ENCODE assay signal across 8 mouse cellular contexts in genomic region chr7:12834162-12835120, GRCm38 (mm10). TPM values are rescaled to one million over a fixed set of nuclear protein-coding genes. Genes with fewer than 3 reads are reported as not detected.
DNase-seq lines count a peak whose midpoint lies in the region; ATAC-seq and TF ChIP-seq lines count a peak whose summit lies in the region.

Gene Zfp110, plus strand, starts transcription at chr7:12834761.

- H3K9ac ChIP-seq in CH12.LX (ENCODE audit: insufficient read depth, low read depth): peak within 1 kb of the TSS; percentile 92
- peak within 1 kb of the TSS; percentile 71 for H3K9ac ChIP-seq in forebrain, embryonic 11.5 days (ENCODE audit: low read length)
- H3K9ac ChIP-seq in heart, embryonic 16.5 days (ENCODE audit: low read length): peak within 1 kb of the TSS; percentile 84
- peak within 1 kb of the TSS; percentile 76 for H3K9ac ChIP-seq in liver, embryonic 15.5 days
- peak within 1 kb of the TSS; percentile 58 for H3K9ac ChIP-seq in neural tube, embryonic 12.5 days

- H3K27ac ChIP-seq in CH12.LX (ENCODE audit: insufficient read depth, low read depth): peak within 1 kb of the TSS; percentile 45
- no peak within 1 kb of the TSS; the same call in 1 of the 2 replicates for H3K27ac ChIP-seq in forebrain, embryonic 11.5 days (ENCODE audit: low read depth, low read length)
- H3K27ac ChIP-seq in heart, embryonic 16.5 days (ENCODE audit: low read length): peak within 1 kb of the TSS; percentile 84
- H3K27ac ChIP-seq in liver, embryonic 15.5 days (replicated peaks): peak within 1 kb of the TSS; percentile 71
- H3K27ac ChIP-seq in neural tube, embryonic 12.5 days: no peak within 1 kb of the TSS

- dilution Hi-C loops in CH12.LX (cut with MboI; ENCODE audit: extremely low pct_ligation_motif_present, extremely low pct_unique_long_range_greater_than_20kb, low sequenced_read_pairs): no loop called here

- H3K9me3 ChIP-seq in CH12.LX (replicated peaks; ENCODE audit: low read length): peaks cover 30% of the 10 kb centered on the region
- peaks cover 15% of the 10 kb centered on the region for H3K9me3 ChIP-seq in forebrain, embryonic 11.5 days (ENCODE audit: control insufficient read depth, low read length)
- H3K9me3 ChIP-seq in heart, embryonic 16.5 days (replicated peaks; ENCODE audit: control insufficient read depth, low read length): peaks cover 32% of the 10 kb centered on the region
- H3K9me3 ChIP-seq in liver, embryonic 15.5 days (replicated peaks): no peaks in the 10 kb centered on the region
- H3K9me3 ChIP-seq in neural tube, embryonic 12.5 days: peaks cover 36% of the 10 kb centered on the region

- TF ChIP-seq EP300 in CH12.LX (IDR thresholded peaks at IDR 0.05; ENCODE audit: low read length): no peak

- H3K79me2 ChIP-seq in CH12.LX (replicated peaks; ENCODE audit: control insufficient read depth, extremely low read depth, insufficient read depth, poor library complexity, severe bottlenecking): peaks cover 15% of the 10 kb centered on the region

- TF ChIP-seq POLR2A in CH12.LX (IDR thresholded peaks at IDR 0.05; ENCODE audit: low read depth, low read length): peak; percentile 79

- peak within 1 kb of the TSS; percentile 67 for H3K4me2 ChIP-seq in CH12.LX (ENCODE audit: insufficient read depth, low read depth, poor library complexity, severe bottlenecking)
- H3K4me2 ChIP-seq in forebrain, embryonic 11.5 days (ENCODE audit: low read depth, low read length, severe bottlenecking): peak within 1 kb of the TSS; percentile 48
- peak within 1 kb of the TSS; percentile 59 for H3K4me2 ChIP-seq in heart, embryonic 16.5 days (ENCODE audit: low read depth, low read length)
- peak within 1 kb of the TSS; percentile 87 for H3K4me2 ChIP-seq in liver, embryonic 15.5 days
- H3K4me2 ChIP-seq in neural tube, embryonic 12.5 days (replicated peaks): peak within 1 kb of the TSS; percentile 57

- peaks cover 0 to 13% of the 10 kb centered on the region in 2 experiments; a peak in 2 of 4 replicates for H3K4me1 ChIP-seq in CH12.LX (ENCODE audit: control insufficient read depth in 1 of 2, insufficient read depth in 2 of 2)
- H3K4me1 ChIP-seq in forebrain, embryonic 11.5 days (replicated peaks; ENCODE audit: control insufficient read depth, insufficient read depth, low read length): no peaks in the 10 kb centered on the region
- peaks cover 3% of the 10 kb centered on the region; the same call in 1 of the 2 replicates for H3K4me1 ChIP-seq in heart, embryonic 16.5 days (ENCODE audit: control insufficient read depth, insufficient read depth, low read length)
- H3K4me1 ChIP-seq in liver, embryonic 15.5 days (replicated peaks): peaks cover 21% of the 10 kb centered on the region
- no peaks in the 10 kb centered on the region for H3K4me1 ChIP-seq in neural tube, embryonic 12.5 days

- in situ Hi-C loops in CH12.LX (cut with MboI; ENCODE audit: low pct_ligation_motif_present, low pct_unique_long_range_greater_than_20kb, low sequenced_read_pairs): no loop called here

- H3K36me3 ChIP-seq in CH12.LX (replicated peaks in 1 of 2; ENCODE audit: control insufficient read depth in 1 of 2, insufficient read depth in 1 of 2, low read length in 1 of 2): peaks cover 25 to 34% of the 10 kb centered on the region in 2 experiments
- H3K36me3 ChIP-seq in forebrain, embryonic 11.5 days (ENCODE audit: control insufficient read depth, insufficient read depth, low read length): peaks cover 21% of the 10 kb centered on the region
- H3K36me3 ChIP-seq in heart, embryonic 16.5 days (ENCODE audit: control insufficient read depth, insufficient read depth): peaks cover 32% of the 10 kb centered on the region
- H3K36me3 ChIP-seq in liver, embryonic 15.5 days (replicated peaks): peaks cover 33% of the 10 kb centered on the region
- H3K36me3 ChIP-seq in neural tube, embryonic 12.5 days: peaks cover 33% of the 10 kb centered on the region

- TF ChIP-seq RAD21 in CH12.LX (IDR thresholded peaks at IDR 0.05; ENCODE audit: low read depth, low read length): no peak

- H3K4me3 ChIP-seq in CH12.LX (replicated peaks in 1 of 3; ENCODE audit: low read depth in 2 of 3, low read length in 2 of 3, poor library complexity in 1 of 3): peak within 1 kb of the TSS; percentile 74 to 91 (median 83)
- peak within 1 kb of the TSS; percentile 51 for H3K4me3 ChIP-seq in forebrain, embryonic 11.5 days (ENCODE audit: low read depth, low read length)
- peak within 1 kb of the TSS; percentile 87 for H3K4me3 ChIP-seq in heart, embryonic 16.5 days (ENCODE audit: low read length)
- peak within 1 kb of the TSS; percentile 75 for H3K4me3 ChIP-seq in liver, embryonic 15.5 days (replicated peaks)
- peak within 1 kb of the TSS; percentile 45 for H3K4me3 ChIP-seq in neural tube, embryonic 12.5 days

- 5% methylated on average over 47 of the region's 47 CpGs for WGBS in forebrain, embryonic 11.5 days
- WGBS in heart, embryonic 16.5 days: 3% methylated on average over 47 of the region's 47 CpGs
- 2% methylated on average over 47 of the region's 47 CpGs for WGBS in liver, embryonic 15.5 days (ENCODE audit: insufficient replicate concordance)
- WGBS in neural tube, embryonic 12.5 days: 4% methylated on average over 47 of the region's 47 CpGs

- ATAC-seq in forebrain, embryonic 11.5 days (replicated peaks; ENCODE audit: low FRiP score): peak; percentile 97
- peak; percentile 98 for ATAC-seq in heart, embryonic 16.5 days (replicated peaks; ENCODE audit: extremely low read depth, insufficient read depth, low FRiP score)
- peak; percentile 98 for ATAC-seq in liver, embryonic 15.5 days (ENCODE audit: insufficient read depth)
- ATAC-seq in neural tube, embryonic 12.5 days (ENCODE audit: low FRiP score, low read depth): peak; percentile 97

- peak; percentile 91 for DNase-seq in CH12.LX (ENCODE audit: extremely low read depth)
- DNase-seq in c-Kit-positive CD71-positive TER-119-negative erythroid progenitor cells, embryonic 14.5 days (ENCODE audit: low read depth): peak; percentile 81
- peak; percentile 91 for DNase-seq in forebrain, embryonic 11.5 days (ENCODE audit: low spot score)
- peak; percentile 93 to 95 for DNase-seq in kidney, postnatal 36 days
- DNase-seq in telencephalon, adult 2 months (ENCODE audit: low read depth, low spot score): peak; percentile 81

- no peak for TF ChIP-seq CTCF in CH12.LX (conservative IDR thresholded peaks at IDR 0.05 in 1 of 2, IDR thresholded peaks at IDR 0.05 in 1 of 2; ENCODE audit: low read depth in 2 of 2, low read length in 2 of 2)

- peaks cover 3% of the 10 kb centered on the region for H3K27me3 ChIP-seq in CH12.LX (replicated peaks)
- no peaks in the 10 kb centered on the region for H3K27me3 ChIP-seq in forebrain, embryonic 11.5 days (ENCODE audit: control insufficient read depth, insufficient read depth, low read length)
- no peaks in the 10 kb centered on the region for H3K27me3 ChIP-seq in heart, embryonic 16.5 days (ENCODE audit: control insufficient read depth, insufficient read depth, low read length)
- no peaks in the 10 kb centered on the region for H3K27me3 ChIP-seq in liver, embryonic 15.5 days
- no peaks in the 10 kb centered on the region for H3K27me3 ChIP-seq in neural tube, embryonic 12.5 days (replicated peaks)

TF ChIP-seq in CH12.LX, 34 proteins besides CTCF, POLR2A, EP300 and RAD21 (continues in another document):
- TF ChIP-seq TCF12 (IDR thresholded peaks at IDR 0.05; ENCODE audit: low read depth, low read length) (peak; percentile 63; the same call in 1 of the 2 replicates), CHD1 (IDR thresholded peaks at IDR 0.05; ENCODE audit: low read depth, low read length) (peak; percentile 89), USF2 (conservative IDR thresholded peaks at IDR 0.05; ENCODE audit: low read depth, low read length) (no peak), PAX5 (IDR thresholded peaks at IDR 0.05; ENCODE audit: low read length) (no peak), MXI1 (IDR thresholded peaks at IDR 0.05; ENCODE audit: low read depth, low read length) (peak; percentile 96), SMC3 (IDR thresholded peaks at IDR 0.05; ENCODE audit: low read depth, low read length) (no peak), UBTF (IDR thresholded peaks at IDR 0.05; ENCODE audit: low read depth, low read length) (no peak), ZMIZ1 (IDR thresholded peaks at IDR 0.05; ENCODE audit: low read depth, low read length) (peak; percentile 65), BHLHE40 (IDR thresholded peaks at IDR 0.05; ENCODE audit: low read depth, low read length) (peak; percentile 91), ZC3H11A (IDR thresholded peaks at IDR 0.05; ENCODE audit: low read depth, low read length) (no peak), MAFK (IDR thresholded peaks at IDR 0.05; ENCODE audit: insufficient replicate concordance, low read length) (no peak), ETS1 (conservative IDR thresholded peaks at IDR 0.05; ENCODE audit: low read depth, low read length) (peak; percentile 38; the same call in 1 of the 2 replicates), GABPA (IDR thresholded peaks at IDR 0.05; ENCODE audit: insufficient replicate concordance, low read depth, low read length) (no peak; the same call in 1 of the 2 replicates), KAT2A (IDR thresholded peaks at IDR 0.05; ENCODE audit: insufficient replicate concordance, low read length) (peak; percentile 80; the same call in 1 of the 2 replicates), MAX (IDR thresholded peaks at IDR 0.05; ENCODE audit: low read length) (peak; percentile 90), JUN (IDR thresholded peaks at IDR 0.05; ENCODE audit: insufficient read depth, low read depth, low read length) (no peak), MEF2A (IDR thresholded peaks at IDR 0.05; ENCODE audit: borderline replicate concordance, low read depth, low read length) (no peak), RCOR1 (conservative IDR thresholded peaks at IDR 0.05; ENCODE audit: low read depth, low read length) (no peak), JUND (conservative IDR thresholded peaks at IDR 0.05; ENCODE audit: low read depth, low read length) (no peak), NELFE (IDR thresholded peaks at IDR 0.05; ENCODE audit: low read depth, low read length) (peak; percentile 78), MYC (IDR thresholded peaks at IDR 0.05; ENCODE audit: low read depth, low read length) (peak; percentile 75), SIN3A (IDR thresholded peaks at IDR 0.05; ENCODE audit: low read length) (peak; percentile 92), HCFC1 (IDR thresholded peaks at IDR 0.05; ENCODE audit: low read depth, low read length) (peak; percentile 92), NRF1 (IDR thresholded peaks at IDR 0.05; ENCODE audit: low read depth, low read length) (peak; percentile 65)

RNA-seq across cellular contexts. Expression of gene Zfp110, which starts in this region (rescaled TPM):
- 29.3 and 31.0 TPM in 2 replicates for total RNA-seq in CH12.LX (2012; rRNA removed)
- 26.6 and 31.5 TPM in 2 replicates for total RNA-seq in CH12.LX (2014; rRNA removed)
- polyA plus RNA-seq in CH12.LX (2012; ENCODE audit: insufficient read length, low read depth): 14.8 and 16.2 TPM in 2 replicates
- polyA plus RNA-seq in forebrain, embryonic 11.5 days (2014; fragmentation: Nextera tagmentation; extraction: Ambion mirVana): 32.3 and 32.9 TPM in 2 replicates
- polyA plus RNA-seq in heart, embryonic 16.5 days (2015; fragmentation: Nextera tagmentation; extraction: Ambion mirVana): 23.9 and 26.5 TPM in 2 replicates
- 10.8 and 12.3 TPM in 2 replicates for polyA plus RNA-seq in liver, embryonic 15.5 days (2015; fragmentation: Nextera tagmentation; extraction: Ambion mirVana)
- 27.4 and 32.4 TPM in 2 replicates for polyA plus RNA-seq in neural tube, embryonic 12.5 days (2016; fragmentation: Nextera tagmentation; extraction: Ambion mirVana)

Comparison
In these comparisons a context has a peak if more than half of its experiments do, and no peak if none do; other contexts are left out.
1. H3K27ac ChIP-seq: peak in CH12.LX (single experiment), heart, embryonic 16.5 days (single experiment) and liver, embryonic 15.5 days (single experiment); none in forebrain, embryonic 11.5 days (single experiment) and neural tube, embryonic 12.5 days (single experiment).
2. Peak in every context shown above with its lines, with median percentiles within 50 percentile points of each other: DNase-seq, H3K4me2 ChIP-seq, H3K4me3 ChIP-seq, H3K9ac ChIP-seq and ATAC-seq.